Mouse (Mus musculus) urinary bladder, adult 2 months (tissue): ENCODE measurements around the gene Psg19. TPM values are rescaled to one million over a fixed set of nuclear protein-coding genes. Genes with fewer than 3 reads are reported as not detected.

Experiments
- DNase-seq: peaks from one replicate; pipeline ENCODE4 v3.0.0; 2022; ENCODE audit warnings: low spot score
- polyA plus RNA-seq: library from polyadenylated mRNA; depleted of rRNA; stranded (reverse); fragments of >200 nt; gene quantifications from 2 replicates; pipeline ENCODE4 v1.2.3, GENCODE M21; 2012; rRNA removed

Gene Psg19
- polyA plus RNA-seq, 1 experiment, result not detected

- DNase-seq, result no peak
These were observed 52.0 kb downstream of the Psg19 start for GRCm38 (mm10) chr7:18746189-18746860.

Other genes with a start within 250 kb of the Psg19 start
- gene Psg27, start 231.2 kb downstream of the Psg19 start, polyA plus RNA-seq, result 0.03 TPM in 1 of 2 replicates, not detected in the other
- 0.04 TPM in 1 of 2 replicates, not detected in the other for gene Psg23, start 182.0 kb downstream of the Psg19 start, polyA plus RNA-seq
- not detected in 2 replicates for gene Psg21, start 141.8 kb downstream of the Psg19 start, polyA plus RNA-seq
- not detected in 2 replicates for gene Psg20, start 112.3 kb downstream of the Psg19 start, polyA plus RNA-seq
- gene Psg22, start 80.4 kb downstream of the Psg19 start, polyA plus RNA-seq, result not detected in 2 replicates
- 0.37 and 0.59 TPM in 2 replicates for gene Psg17, start 23.1 kb upstream of the Psg19 start, polyA plus RNA-seq
- gene Mill2, start 41.4 kb upstream of the Psg19 start, polyA plus RNA-seq, result 27.2 and 31.4 TPM in 2 replicates
- gene Pglyrp1, start 72.8 kb upstream of the Psg19 start, polyA plus RNA-seq, result 3.3 and 3.5 TPM in 2 replicates
- gene Ccdc61, start 111.9 kb upstream of the Psg19 start, polyA plus RNA-seq, result 26.9 and 31.4 TPM in 2 replicates
- gene Nova2, start 127.4 kb upstream of the Psg19 start, polyA plus RNA-seq, result 0.48 and 1.0 TPM in 2 replicates
- 0.04 TPM in 1 of 2 replicates, not detected in the other for gene Nanos2, start 188.9 kb upstream of the Psg19 start, polyA plus RNA-seq
- gene Mypop, start 192.7 kb upstream of the Psg19 start, polyA plus RNA-seq, result 7.5 and 9.5 TPM in 2 replicates
- 15.8 and 20.3 TPM in 2 replicates for gene Irf2bp1, start 205.5 kb upstream of the Psg19 start, polyA plus RNA-seq
- 0.04 TPM in 1 of 2 replicates, not detected in the other for gene Foxa3, start 225.0 kb upstream of the Psg19 start, polyA plus RNA-seq
- gene Sympk, start 225.9 kb upstream of the Psg19 start, polyA plus RNA-seq, result 35.0 and 43.7 TPM in 2 replicates